ENCODE assay signal across 18 mouse cellular contexts in the genomic region with DNA sequence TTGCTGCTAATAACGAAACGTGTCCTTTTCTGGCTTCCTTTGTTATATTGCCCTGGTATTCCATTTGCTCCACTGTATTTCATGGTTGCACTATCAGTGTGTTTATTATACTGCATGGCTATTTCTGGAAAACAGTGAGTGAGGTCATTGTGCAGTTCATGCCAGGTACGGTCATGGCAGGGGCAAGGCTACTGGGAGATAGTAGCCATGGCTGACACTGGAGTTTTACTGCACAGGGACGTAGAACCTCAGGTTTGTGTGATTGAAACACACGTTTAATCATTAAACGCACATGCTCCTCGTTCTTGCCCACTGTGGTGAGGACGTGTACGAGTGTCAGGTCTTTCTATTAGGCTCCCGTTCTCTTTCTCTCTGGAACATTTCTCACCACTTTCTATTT.
DNase-seq lines count a peak whose midpoint lies in the region; ATAC-seq and TF ChIP-seq lines count a peak whose summit lies in the region.
"Had no signal": no experiment of that assay in that cellular context is flagged by ENCODE, and none has a peak within 500 bp of the region (broad histone marks: within the 10 kb centered on the region; RNA-seq: fewer than 3 reads in every experiment).

No protein-coding gene starts in this region.

- H3K27ac ChIP-seq in midbrain, embryonic 10.5 days (replicated peaks) = 0 out of 2 replicates have a peak overlapping the region, but pooled peaks have one; percentile 42
- H3K27ac ChIP-seq in midbrain, postnatal 0 days (ENCODE audit: low read depth, low read length) = no peak overlapping the region
- H3K27ac ChIP-seq in heart, embryonic 16.5 days (ENCODE audit: low read length) = 0 out of 2 replicates have a peak overlapping the region, but pooled peaks have one; percentile 4
- no peak overlapping the region for H3K27ac ChIP-seq in intestine, postnatal 0 days (ENCODE audit: low read depth, low read length)
- H3K27ac ChIP-seq: embryonic facial prominence, embryonic 13.5 days; limb, embryonic 13.5 days; midbrain, embryonic 12.5 days had no signal

- no peak overlapping the region for H3K4me3 ChIP-seq in midbrain, embryonic 10.5 days
- H3K4me3 ChIP-seq in midbrain, postnatal 0 days (ENCODE audit: low read depth, low read length) = no peak overlapping the region
- H3K4me3 ChIP-seq in heart, embryonic 16.5 days (ENCODE audit: low read length) = no peak overlapping the region
- no peak overlapping the region for H3K4me3 ChIP-seq in intestine, postnatal 0 days (ENCODE audit: low read depth, low read length)
- H3K4me3 ChIP-seq: embryonic facial prominence, embryonic 13.5 days; limb, embryonic 13.5 days; midbrain, embryonic 12.5 days had no signal

- no peaks in the 10 kb centered on the region for H3K27me3 ChIP-seq in midbrain, embryonic 10.5 days (ENCODE audit: low read depth, poor library complexity, severe bottlenecking)
- no peaks in the 10 kb centered on the region for H3K27me3 ChIP-seq in midbrain, postnatal 0 days (ENCODE audit: insufficient read depth, low read length)
- no peaks in the 10 kb centered on the region for H3K27me3 ChIP-seq in heart, embryonic 16.5 days (ENCODE audit: control insufficient read depth, insufficient read depth, low read length)
- H3K27me3 ChIP-seq in intestine, postnatal 0 days (replicated peaks; ENCODE audit: control insufficient read depth, insufficient read depth, low read length) = no peaks in the 10 kb centered on the region
- H3K27me3 ChIP-seq: CH12.LX; embryonic facial prominence, embryonic 13.5 days; limb, embryonic 13.5 days had no signal

- ATAC-seq in midbrain, postnatal 0 days (ENCODE audit: low FRiP score) = no peak
- ATAC-seq in heart, embryonic 16.5 days (replicated peaks; ENCODE audit: extremely low read depth, insufficient read depth, low FRiP score) = peak; percentile 78
- ATAC-seq in intestine, postnatal 0 days = peak; percentile 79

- DNase-seq in gastrocnemius, adult 18-20 months (ENCODE audit: low spot score) = peak; percentile 4
- DNase-seq in gastrocnemius, postnatal 4 days (ENCODE audit: low spot score in 2 of 2) = no peak
- DNase-seq in midbrain, embryonic 10.5 days (ENCODE audit: low spot score) = no peak
- DNase-seq in midbrain, postnatal 0 days (ENCODE audit: low spot score) = no peak
- no peak for DNase-seq in urinary bladder, postnatal 4 days (ENCODE audit: low spot score in 2 of 2)
- no peak for DNase-seq in thymus, postnatal 14 days
- DNase-seq: adrenal gland, postnatal 25 days; cerebellum, adult 9-10 months; forebrain, postnatal 0 days; lung, embryonic 14.5 days; lung, postnatal 4 days; right cerebral cortex, adult 18-20 months had no signal

- H3K4me1 ChIP-seq in midbrain, embryonic 10.5 days = peaks cover 13% of the 10 kb centered on the region
- H3K4me1 ChIP-seq in midbrain, postnatal 0 days (ENCODE audit: insufficient read depth, low read length) = no peaks in the 10 kb centered on the region
- H3K4me1 ChIP-seq in heart, embryonic 16.5 days (ENCODE audit: control insufficient read depth, insufficient read depth, low read length) = peaks cover 7% of the 10 kb centered on the region
- no peaks in the 10 kb centered on the region for H3K4me1 ChIP-seq in intestine, postnatal 0 days (replicated peaks; ENCODE audit: control insufficient read depth, insufficient read depth, low read length)

- peaks cover 3% of the 10 kb centered on the region; the same call in 1 of the 2 replicates for H3K36me3 ChIP-seq in midbrain, embryonic 10.5 days
- H3K36me3 ChIP-seq in midbrain, postnatal 0 days (ENCODE audit: insufficient read depth, low read length) = no peaks in the 10 kb centered on the region
- H3K36me3 ChIP-seq in heart, embryonic 16.5 days (ENCODE audit: control insufficient read depth, insufficient read depth) = no peaks in the 10 kb centered on the region
- no peaks in the 10 kb centered on the region for H3K36me3 ChIP-seq in intestine, postnatal 0 days (ENCODE audit: control insufficient read depth, insufficient read depth)

- no peak for TF ChIP-seq CTCF in midbrain, postnatal 0 days (IDR thresholded peaks at IDR 0.05)
- TF ChIP-seq CTCF in intestine, postnatal 0 days (IDR thresholded peaks at IDR 0.05; ENCODE audit: low read depth) = no peak

- H3K4me2 ChIP-seq in midbrain, postnatal 0 days (ENCODE audit: low read depth, low read length, poor library complexity, severe bottlenecking) = no peak overlapping the region
- H3K4me2 ChIP-seq in heart, embryonic 16.5 days (ENCODE audit: low read depth, low read length) = no peak overlapping the region
- H3K4me2 ChIP-seq in intestine, postnatal 0 days (replicated peaks; ENCODE audit: low read depth) = 0 out of 2 replicates have a peak overlapping the region, but pooled peaks have one; percentile 13
- H3K4me2 ChIP-seq: embryonic facial prominence, embryonic 13.5 days; limb, embryonic 13.5 days; lung, embryonic 14.5 days; midbrain, embryonic 12.5 days had no signal

- H3K9ac ChIP-seq in midbrain, postnatal 0 days (replicated peaks; ENCODE audit: low read length, poor library complexity, severe bottlenecking) = no peak overlapping the region
- H3K9ac ChIP-seq in heart, embryonic 16.5 days (ENCODE audit: low read length) = no peak overlapping the region
- H3K9ac ChIP-seq in intestine, postnatal 0 days (ENCODE audit: low read depth, low read length) = no peak overlapping the region
- H3K9ac ChIP-seq: embryonic facial prominence, embryonic 13.5 days; forebrain, postnatal 0 days; limb, embryonic 13.5 days; lung, embryonic 14.5 days; midbrain, embryonic 12.5 days had no signal

- WGBS in midbrain, embryonic 10.5 days = 93% methylated on average over 10 of the region's 10 CpGs
- WGBS in midbrain, postnatal 0 days = 86% methylated on average over 10 of the region's 10 CpGs
- 52% methylated on average over 10 of the region's 10 CpGs for WGBS in heart, embryonic 16.5 days
- 34% methylated on average over 10 of the region's 10 CpGs for WGBS in intestine, postnatal 0 days

- H3K9me3 ChIP-seq in midbrain, embryonic 10.5 days (replicated peaks) = peaks cover 3% of the 10 kb centered on the region
- H3K9me3 ChIP-seq in midbrain, postnatal 0 days (ENCODE audit: low read length) = no peaks in the 10 kb centered on the region
- H3K9me3 ChIP-seq in heart, embryonic 16.5 days (replicated peaks; ENCODE audit: control insufficient read depth, low read length) = peaks cover 3% of the 10 kb centered on the region
- H3K9me3 ChIP-seq in intestine, postnatal 0 days (ENCODE audit: control insufficient read depth) = no peaks in the 10 kb centered on the region
- H3K9me3 ChIP-seq: midbrain, embryonic 12.5 days had no signal

Comparison
In these comparisons a context has a peak if more than half of its experiments do, and no peak if none do; other contexts are left out.
1. H3K27ac ChIP-seq: peak in midbrain, embryonic 10.5 days (single experiment) and heart, embryonic 16.5 days (single experiment); none in midbrain, postnatal 0 days (single experiment) and intestine, postnatal 0 days (single experiment).